ENCODE assay signal across 1 mouse cellular context in the genomic region with DNA sequence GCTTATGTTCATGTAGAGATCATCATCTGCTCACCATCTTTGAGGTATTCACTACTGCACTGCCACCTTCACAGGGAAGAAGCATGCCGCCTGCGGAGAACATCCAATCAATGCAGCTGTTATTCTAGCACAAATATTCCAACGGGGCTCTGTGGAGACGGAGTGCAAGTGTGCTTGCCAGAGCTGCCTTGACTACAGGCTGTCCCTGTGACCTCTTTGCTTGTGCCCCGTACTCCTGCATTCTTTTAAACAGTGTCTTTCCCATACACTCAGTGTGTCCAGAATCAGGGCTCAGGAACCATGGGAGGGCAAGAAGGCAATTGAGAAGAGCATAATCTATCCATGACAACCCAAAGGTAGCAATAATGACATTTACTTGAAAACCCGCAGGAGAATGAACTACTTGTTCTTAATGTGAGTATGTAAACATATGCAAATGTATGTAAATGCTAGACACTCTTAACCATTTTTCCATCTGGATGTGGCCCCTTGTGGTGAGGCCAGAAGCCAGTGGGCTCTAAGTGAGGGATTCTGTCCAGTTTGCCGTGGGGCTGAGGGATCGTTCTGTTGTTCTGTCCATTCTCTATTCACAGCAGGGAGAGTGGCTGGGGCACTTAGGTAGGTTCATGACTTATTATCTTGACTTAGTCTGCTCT.
TF ChIP-seq lines count a peak whose summit lies in the region.

No protein-coding gene starts in this region.

TF ChIP-seq in MEL, 35 proteins besides CTCF, POLR2A, EP300 and RAD21:
- TF ChIP-seq ZKSCAN1 (IDR thresholded peaks at IDR 0.05; ENCODE audit: low read depth, low read length) (no peak), UBTF (IDR thresholded peaks at IDR 0.05; ENCODE audit: borderline replicate concordance, insufficient read depth, low read depth, low read length) (no peak), RCOR1 (IDR thresholded peaks at IDR 0.05; ENCODE audit: low read depth, low read length) (no peak), HCFC1 (IDR thresholded peaks at IDR 0.05; ENCODE audit: low read depth, low read length) (0 out of 2 replicates have a peak, but pooled peaks have one; percentile 11), ZNF384 (IDR thresholded peaks at IDR 0.05; ENCODE audit: low read depth, low read length) (no peak), E2F4 (IDR thresholded peaks at IDR 0.05; ENCODE audit: borderline replicate concordance, low read depth, low read length) (no peak), CHD1 (IDR thresholded peaks at IDR 0.05; ENCODE audit: low read depth, low read length) (no peak), CHD2 (IDR thresholded peaks at IDR 0.05; ENCODE audit: low read length) (no peak)
TF ChIP-seq in MEL: peak in this region for 1.
